Mouse (Mus musculus) myocyte (in vitro differentiated cells): ENCODE results near the gene Ilk. TPM values are rescaled to one million over a fixed set of nuclear protein-coding genes. Genes with fewer than 3 reads are reported as not detected.

Experiments used
- H3K27me3 ChIP-seq: one replicate; pipeline ENCODE4 v1.6.1; 2011; ENCODE audit not compliant: control insufficient read depth, insufficient read depth, insufficient read length
- H3K36me3 ChIP-seq: one replicate; pipeline ENCODE4 v1.6.1; 2011; ENCODE audit not compliant: control insufficient read depth, insufficient read depth
- H3K4me2 ChIP-seq: one replicate; pipeline ENCODE4 v1.6.1; 2011; ENCODE audit warnings: low read depth, control low read depth
- H3K4me3 ChIP-seq: one replicate; pipeline ENCODE4 v1.5.1; 2011; ENCODE audit warnings: mild to moderate bottlenecking, control low read depth, moderate library complexity
- H3K79me2 ChIP-seq: one replicate; pipeline ENCODE4 v1.6.1; 2011; ENCODE audit not compliant: control insufficient read depth, insufficient read depth
- H3ac ChIP-seq: one replicate; pipeline ENCODE4 v1.6.1; 2011; ENCODE audit not compliant: control insufficient read depth, insufficient read length
- CEBPB ChIP-seq: IDR thresholded peaks from 2 replicates; pipeline ENCODE4 v1.6.1; 2011; ENCODE audit warnings: mild to moderate bottlenecking, moderate library complexity; ENCODE audit not compliant: poor library complexity, insufficient read depth, severe bottlenecking
- E2F4 ChIP-seq: IDR thresholded peaks from one replicate; pipeline ENCODE4 v1.6.1; 2011; ENCODE audit warnings: mild to moderate bottlenecking, control low read depth, moderate library complexity; ENCODE audit not compliant: insufficient read depth
- MAX ChIP-seq: IDR thresholded peaks from one replicate; pipeline ENCODE4 v1.6.1; 2011; ENCODE audit warnings: low read depth, mild to moderate bottlenecking, control low read depth
- MYOD1 ChIP-seq, 3 experiments: IDR thresholded peaks; one replicate each; pipeline ENCODE4 v1.6.1; 2011; ENCODE audit warnings: control low read depth in 2 of 3, low read depth in 2 of 3, mild to moderate bottlenecking in 2 of 3, moderate library complexity in 1 of 3; ENCODE audit not compliant: insufficient read length in 2 of 3, control insufficient read depth in 1 of 3
- MYOG ChIP-seq, 3 experiments: IDR thresholded peaks; one replicate each; pipeline ENCODE4 v1.6.1; 2011; ENCODE audit warnings: control low read depth in 2 of 3, low read depth in 2 of 3, mild to moderate bottlenecking in 2 of 3; ENCODE audit not compliant: insufficient read length in 2 of 3, control insufficient read depth in 1 of 3, insufficient read depth in 1 of 3
- POLR2A ChIP-seq: IDR thresholded peaks from one replicate; pipeline ENCODE4 v1.6.1; 2011; ENCODE audit warnings: low read depth, mild to moderate bottlenecking, control low read depth, moderate library complexity; ENCODE audit not compliant: insufficient read length
- POLR2AphosphoS2 ChIP-seq: IDR thresholded peaks from one replicate; pipeline ENCODE4 v1.6.1; 2011; ENCODE audit warnings: low read depth, control low read depth; ENCODE audit not compliant: insufficient read length
- REST ChIP-seq: IDR thresholded peaks from one replicate; pipeline ENCODE4 v1.6.1; 2011; ENCODE audit warnings: mild to moderate bottlenecking, control low read depth, moderate library complexity; ENCODE audit not compliant: insufficient read depth, insufficient read length
- SRF ChIP-seq: IDR thresholded peaks from one replicate; pipeline ENCODE4 v1.6.1; 2011; ENCODE audit warnings: low read depth; ENCODE audit not compliant: control insufficient read depth, insufficient read length
- TCF12 ChIP-seq: IDR thresholded peaks from one replicate; pipeline ENCODE4 v1.6.1; 2011; ENCODE audit warnings: mild to moderate bottlenecking, control low read depth; ENCODE audit not compliant: poor library complexity, insufficient read depth, severe bottlenecking
- TCF3 ChIP-seq: IDR thresholded peaks from one replicate; pipeline ENCODE4 v1.6.1; 2011; ENCODE audit warnings: low read depth, control low read depth; ENCODE audit not compliant: insufficient read length
- USF1 ChIP-seq: IDR thresholded peaks from one replicate; pipeline ENCODE4 v1.6.1; 2011; ENCODE audit warnings: low read depth, mild to moderate bottlenecking, control low read depth, moderate library complexity
- polyA plus RNA-seq: library from polyadenylated mRNA; unstranded; fragments of >200 nt; fragmentation: generic; extraction: Trizol; gene quantifications from one replicate; pipeline ENCODE4 v1.2.1, GENCODE M21; 2012; ENCODE audit warnings: missing spikeins

The Ilk gene
- polyA plus RNA-seq, 1 experiment, result 250 TPM

DNA sequence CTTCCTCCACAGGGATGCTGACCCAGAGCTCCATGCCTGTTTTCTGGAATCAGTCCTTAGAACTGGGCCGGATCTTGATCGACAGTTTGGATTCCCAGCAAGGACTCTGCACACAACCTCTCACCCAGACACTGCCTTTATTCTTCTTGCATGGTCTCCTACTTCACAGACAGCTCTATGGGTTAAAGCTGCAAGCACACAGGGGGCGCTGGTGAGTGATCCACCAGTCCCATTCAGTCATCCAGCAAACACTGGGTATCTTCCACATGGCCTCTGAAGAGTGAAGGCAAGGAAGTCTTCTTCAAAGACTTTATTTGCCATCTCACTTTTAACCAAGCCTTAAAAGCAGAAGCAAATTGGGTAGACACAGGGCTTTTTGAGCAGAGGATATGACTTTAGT lies 21.0 kb upstream of the Ilk start:
- no peak overlapping the region for H3K4me3 ChIP-seq

DNA sequence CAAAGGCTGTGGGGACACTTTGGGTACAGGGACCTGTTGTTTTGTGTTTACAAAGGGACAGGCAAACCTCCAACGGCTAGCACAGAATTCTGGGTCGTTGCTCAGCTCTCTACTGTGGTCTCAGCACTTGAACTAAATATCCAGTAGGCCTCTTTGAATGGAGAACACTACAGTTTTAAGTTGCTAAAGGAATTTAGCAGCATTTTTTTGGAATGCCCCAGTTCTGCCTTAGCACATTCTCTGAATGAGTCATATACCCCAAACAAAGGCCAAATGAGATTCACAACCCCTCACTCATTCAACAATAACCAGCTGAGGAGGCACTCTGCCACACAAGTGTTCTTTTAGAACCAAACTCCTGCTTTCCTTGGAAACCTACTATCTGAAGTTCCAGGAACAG lies 14.5 kb upstream of the Ilk start:
- no peak overlapping the region for H3K4me2 ChIP-seq
- TF ChIP-seq USF1, result no peak
- no peak for TF ChIP-seq MYOG (IDR thresholded peaks at IDR 0.05; ENCODE audit: control insufficient read depth in 1 of 3, insufficient read depth in 1 of 3, insufficient read length in 2 of 3, low read depth in 2 of 3)
- no peak for TF ChIP-seq POLR2A
- TF ChIP-seq MYOD1 (IDR thresholded peaks at IDR 0.05; ENCODE audit: control insufficient read depth in 1 of 3, insufficient read length in 2 of 3, low read depth in 2 of 3), result no peak
- TF ChIP-seq E2F4, result no peak
- no peak for TF ChIP-seq MAX
- TF ChIP-seq CEBPB, result no peak
- TF ChIP-seq REST, result no peak
- TF ChIP-seq TCF3, result no peak
- no peaks in the 10 kb centered on the region for H3K79me2 ChIP-seq
- H3K4me3 ChIP-seq, result no peak overlapping the region
- H3K27me3 ChIP-seq, result no peaks in the 10 kb centered on the region
- H3ac ChIP-seq, result no peak overlapping the region
- peaks cover 3% of the 10 kb centered on the region for H3K36me3 ChIP-seq

More for the DNA sequence above, 21.0 kb upstream of the Ilk start:
- TF ChIP-seq MYOD1 (IDR thresholded peaks at IDR 0.05; ENCODE audit: control insufficient read depth in 1 of 3, insufficient read length in 2 of 3, low read depth in 2 of 3) (no peak), TCF12 (no peak), POLR2A (no peak), REST (no peak), SRF (no peak), MAX (no peak), TCF3 (no peak), E2F4 (no peak), USF1 (no peak), POLR2AphosphoS2 (no peak), CEBPB (no peak)
- no peaks in the 10 kb centered on the region for H3K79me2 ChIP-seq
- H3ac ChIP-seq, result no peak overlapping the region
- H3K4me2 ChIP-seq, result no peak overlapping the region
- no peaks in the 10 kb centered on the region for H3K27me3 ChIP-seq
- H3K36me3 ChIP-seq, result no peaks in the 10 kb centered on the region

DNA sequence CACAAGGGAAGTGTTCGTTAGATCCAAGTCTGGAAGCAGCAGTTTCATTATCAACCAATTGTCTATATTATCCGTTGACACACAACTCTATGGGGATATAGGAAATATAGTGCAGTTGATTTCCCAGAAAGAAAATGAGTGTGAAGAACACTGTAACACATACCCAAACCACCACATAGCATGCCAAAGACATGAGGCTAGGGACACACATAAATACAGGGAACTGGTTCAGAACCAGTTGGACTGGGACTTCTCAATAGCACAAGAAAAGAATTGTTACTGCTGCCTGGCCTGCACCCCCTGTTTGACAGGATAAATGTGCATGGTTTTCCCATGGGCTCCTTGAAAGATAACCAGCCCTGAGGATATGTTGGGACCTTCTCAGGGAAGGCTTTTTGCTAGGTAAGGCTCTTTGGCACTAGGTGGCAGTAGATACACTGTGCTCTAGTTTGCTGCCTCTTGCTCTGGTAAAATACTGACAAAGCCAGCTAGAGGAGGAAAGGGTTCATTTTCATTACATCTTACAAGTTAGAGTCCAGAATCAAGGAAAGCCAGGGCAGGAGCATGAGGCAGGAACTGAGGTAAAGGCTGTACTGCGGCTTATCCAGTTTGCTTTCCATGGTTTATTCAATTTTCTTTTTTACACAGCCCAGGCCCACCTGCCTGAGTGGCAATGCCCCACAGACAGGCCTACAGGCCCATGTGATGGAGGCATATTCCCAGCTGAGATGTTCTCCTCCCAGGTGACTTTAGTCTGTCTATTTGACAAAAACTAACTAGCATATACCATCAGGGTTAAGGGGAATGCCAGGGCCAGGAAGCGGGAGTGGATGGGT lies 10.0 kb upstream of the Ilk start:
- Histone ChIP-seq H3K79me2 (no peaks in the 10 kb centered on the region), H3ac (no peak overlapping the region), H3K4me3 (no peak overlapping the region), H3K27me3 (no peaks in the 10 kb centered on the region), H3K36me3 (peaks cover 15% of the 10 kb centered on the region), H3K4me2 (no peak overlapping the region)
- no peak for TF ChIP-seq E2F4
- no peak for TF ChIP-seq MYOG (IDR thresholded peaks at IDR 0.05; ENCODE audit: control insufficient read depth in 1 of 3, insufficient read depth in 1 of 3, insufficient read length in 2 of 3, low read depth in 2 of 3)
- no peak for TF ChIP-seq REST
- TF ChIP-seq CEBPB, result no peak
- TF ChIP-seq POLR2AphosphoS2, result no peak
- TF ChIP-seq POLR2A, result no peak
- TF ChIP-seq TCF3, result no peak
- no peak for TF ChIP-seq USF1
- TF ChIP-seq MYOD1 (IDR thresholded peaks at IDR 0.05; ENCODE audit: control insufficient read depth in 1 of 3, insufficient read length in 2 of 3, low read depth in 2 of 3), result no peak
- TF ChIP-seq MAX, result no peak
- no peak for TF ChIP-seq TCF12
- TF ChIP-seq SRF, result no peak

DNA sequence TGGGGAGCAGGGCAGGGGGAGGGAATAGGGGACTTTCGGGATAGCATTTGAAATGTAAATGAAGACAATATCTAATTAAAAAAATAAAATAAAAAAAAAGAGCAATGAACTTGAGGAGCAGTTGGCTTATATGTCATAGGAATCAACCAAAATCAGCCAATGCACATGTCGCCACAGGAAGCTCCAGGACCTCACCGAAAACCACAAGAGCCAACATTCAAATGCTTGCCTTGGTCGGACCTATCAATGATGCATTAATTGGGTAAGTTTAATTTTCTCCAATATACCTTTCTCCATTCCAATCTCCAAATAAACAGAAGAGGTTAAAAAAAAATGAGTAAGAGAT lies 9.4 kb upstream of the Ilk start:
- Histone ChIP-seq H3ac (no peak overlapping the region), H3K27me3 (no peaks in the 10 kb centered on the region), H3K4me3 (no peak overlapping the region), H3K4me2 (no peak overlapping the region), H3K36me3 (peaks cover 21% of the 10 kb centered on the region), H3K79me2 (no peaks in the 10 kb centered on the region)
- no peak for TF ChIP-seq MAX
- TF ChIP-seq POLR2A, result no peak
- no peak for TF ChIP-seq POLR2AphosphoS2
- no peak for TF ChIP-seq E2F4
- TF ChIP-seq TCF3, result no peak
- no peak for TF ChIP-seq SRF
- TF ChIP-seq MYOG (IDR thresholded peaks at IDR 0.05; ENCODE audit: control insufficient read depth in 1 of 3, insufficient read depth in 1 of 3, insufficient read length in 2 of 3, low read depth in 2 of 3), result no peak
- TF ChIP-seq MYOD1 (IDR thresholded peaks at IDR 0.05; ENCODE audit: control insufficient read depth in 1 of 3, insufficient read length in 2 of 3, low read depth in 2 of 3), result no peak
- no peak for TF ChIP-seq CEBPB
- no peak for TF ChIP-seq TCF12
- no peak for TF ChIP-seq REST
- TF ChIP-seq USF1, result no peak
